Mouse (Mus musculus) heart, adult 2 months (tissue): ENCODE measurements around the gene Gbe1. TPM values are rescaled to one million over a fixed set of nuclear protein-coding genes. Genes with fewer than 3 reads are reported as not detected.

Source experiments
- DNase-seq, 2 experiments: peaks; one replicate each; pipeline ENCODE4 v3.0.0; 2021
- H3K27ac ChIP-seq: fragments of 200-600 bp; 2 replicates; pipeline ENCODE4 v1.8.1; 2022
- H3K27me3 ChIP-seq: fragments of 200-500 bp; 2 replicates; pipeline ENCODE4 v1.6.1; 2012; ENCODE audit warnings: mild to moderate bottlenecking, low read length, inconsistent platforms, mixed read lengths; ENCODE audit not compliant: control insufficient read depth, insufficient read depth
- H3K36me3 ChIP-seq: fragments of 200-500 bp; 2 replicates; pipeline ENCODE4 v1.6.1; 2012; ENCODE audit warnings: low read length, inconsistent platforms; ENCODE audit not compliant: control insufficient read depth, insufficient read depth
- H3K4me1 ChIP-seq: fragments of 200-500 bp; 2 replicates; pipeline ENCODE4 v1.6.1; 2011; ENCODE audit warnings: low read length; ENCODE audit not compliant: control insufficient read depth, insufficient read depth
- H3K4me3 ChIP-seq: fragments of 200-600 bp; 2 replicates; pipeline ENCODE4 v1.8.1; 2022
- H3K79me2 ChIP-seq: fragments of 200-500 bp; replicated peaks from 2 replicates; pipeline ENCODE4 v1.6.1; 2012; ENCODE audit warnings: mild to moderate bottlenecking, inconsistent platforms, low read length, moderate library complexity, mixed read lengths; ENCODE audit not compliant: control insufficient read depth, insufficient read depth
- H3K9ac ChIP-seq: fragments of 200-500 bp; 2 replicates; pipeline ENCODE4 v1.6.1; 2012; ENCODE audit warnings: low read depth, mild to moderate bottlenecking, control low read depth, inconsistent platforms, low read length, mixed read lengths
- CTCF ChIP-seq: fragments of 200-600 bp; IDR thresholded peaks from 2 replicates; pipeline ENCODE4 v1.8.1; 2022; ENCODE audit warnings: antibody characterized with exemption, mild to moderate bottlenecking, moderate library complexity
- EP300 ChIP-seq: fragments of 200-500 bp; IDR thresholded peaks from 2 replicates; pipeline ENCODE4 v1.6.1; 2011; ENCODE audit warnings: low read depth, low read length, control low read depth; ENCODE audit not compliant: insufficient read depth
- POLR2A ChIP-seq: fragments of 200-500 bp; IDR thresholded peaks from 2 replicates; pipeline ENCODE4 v1.6.1; 2011; ENCODE audit warnings: mild to moderate bottlenecking, low read depth, low read length, control low read depth; ENCODE audit not compliant: insufficient read depth
- WGBS: fragments of 180-500 bp; shearing (Covaris S2); methylation state at CpG from one replicate; pipeline ENCODE4 v1.1.7; 2018; 5-methylcytosine and 5-hydroxymethylcytosine counted together
- intact Hi-C: fragments of 180-260 bp; cut with DNase I; formaldehyde crosslinking; loops from one replicate; pipeline ENCODE4 v1.15.1; 2025
- polyA plus RNA-seq: library from polyadenylated mRNA; depleted of rRNA; stranded (reverse); fragments of >200 nt; gene quantifications from 2 replicates; pipeline ENCODE4 v1.2.3, GENCODE M21; 2012
- total RNA-seq, 2 experiments: library from RNA; stranded (reverse); gene quantifications; 2 replicates each; pipeline ENCODE4 v1.2.3; 2021

The Gbe1 gene
- total and polyA plus RNA-seq, 3 experiments: 28.5 to 46.6 (median 43.9) TPM

GRCm38 (mm10) chr16:70330007-70330406, 16.3 kb downstream of the Gbe1 start:
- TF ChIP-seq CTCF (no peak), EP300 (no peak), POLR2A (no peak)
- peaks cover 1% of the 10 kb centered on the region; the same call in 1 of the 2 replicates for H3K4me1 ChIP-seq
- no peaks in the 10 kb centered on the region for H3K79me2 ChIP-seq
- no peaks in the 10 kb centered on the region for H3K27me3 ChIP-seq
- intact Hi-C loops: no loop called here
- no peak overlapping the region for H3K9ac ChIP-seq
- no peak for DNase-seq
- 90% methylated on average over 2 of the region's 2 CpGs for WGBS
- H3K36me3 ChIP-seq: peaks cover 4% of the 10 kb centered on the region
- no peak overlapping the region for H3K4me3 ChIP-seq
- no peak overlapping the region for H3K27ac ChIP-seq

- Histone ChIP-seq H3K4me3 (no peak overlapping the region), H3K27me3 (no peaks in the 10 kb centered on the region), H3K79me2 (no peaks in the 10 kb centered on the region), H3K27ac (no peak overlapping the region), H3K9ac (no peak overlapping the region), H3K36me3 (peaks cover 4% of the 10 kb centered on the region), H3K4me1 (peaks cover 1% of the 10 kb centered on the region; the same call in 1 of the 2 replicates)
- TF ChIP-seq POLR2A (no peak), CTCF (no peak), EP300 (no peak)
- no peak for DNase-seq
- 91% methylated on average over 10 of the region's 10 CpGs for WGBS
- intact Hi-C loops: no loop called here
Measured at GRCm38 (mm10) chr16:70330626-70331275, 17.0 kb downstream of the Gbe1 start.

- Histone ChIP-seq H3K79me2 (peaks cover 2% of the 10 kb centered on the region; the same call in 1 of the 2 replicates), H3K4me3 (no peak overlapping the region), H3K36me3 (no peaks in the 10 kb centered on the region), H3K9ac (no peak overlapping the region), H3K27me3 (no peaks in the 10 kb centered on the region), H3K4me1 (no peaks in the 10 kb centered on the region), H3K27ac (no peak overlapping the region)
- 92% methylated on average over 5 of the region's 5 CpGs for WGBS
- no peak for DNase-seq
- TF ChIP-seq EP300 (no peak), POLR2A (no peak), CTCF (no peak)
- intact Hi-C loops: no loop called here
Measured at GRCm38 (mm10) chr16:70334812-70335211, 21.1 kb downstream of the Gbe1 start.

GRCm38 (mm10) chr16:70335472-70335871, 21.7 kb downstream of the Gbe1 start:
- intact Hi-C loops: no loop called here
- no peak for DNase-seq
- TF ChIP-seq CTCF (no peak), EP300 (no peak), POLR2A (no peak)
- H3K27ac ChIP-seq: no peak overlapping the region
- peaks cover 2% of the 10 kb centered on the region; the same call in 1 of the 2 replicates for H3K79me2 ChIP-seq
- H3K9ac ChIP-seq: no peak overlapping the region
- no peak overlapping the region for H3K4me3 ChIP-seq
- no peaks in the 10 kb centered on the region for H3K36me3 ChIP-seq
- no peaks in the 10 kb centered on the region for H3K27me3 ChIP-seq
- H3K4me1 ChIP-seq: no peaks in the 10 kb centered on the region

GRCm38 (mm10) chr16:70337661-70338060, 23.9 kb downstream of the Gbe1 start:
- Histone ChIP-seq H3K27ac (no peak overlapping the region), H3K4me1 (no peaks in the 10 kb centered on the region), H3K27me3 (no peaks in the 10 kb centered on the region), H3K79me2 (peaks cover 2% of the 10 kb centered on the region; the same call in 1 of the 2 replicates), H3K9ac (no peak overlapping the region), H3K4me3 (no peak overlapping the region), H3K36me3 (no peaks in the 10 kb centered on the region)
- intact Hi-C loops: no loop called here
- WGBS: 89% methylated on average over 3 of the region's 3 CpGs
- no peak for DNase-seq
- no peak for TF ChIP-seq EP300
- TF ChIP-seq POLR2A: no peak
- no peak for TF ChIP-seq CTCF

- Histone ChIP-seq H3K9ac (no peak overlapping the region), H3K27me3 (no peaks in the 10 kb centered on the region), H3K79me2 (no peaks in the 10 kb centered on the region), H3K36me3 (no peaks in the 10 kb centered on the region), H3K4me3 (no peak overlapping the region), H3K27ac (no peak overlapping the region), H3K4me1 (no peaks in the 10 kb centered on the region)
- no peak for DNase-seq
- intact Hi-C loops: no loop called here
- TF ChIP-seq POLR2A (no peak), EP300 (no peak), CTCF (no peak)
- 69% methylated on average over 1 of the region's 1 CpGs for WGBS
Measured at GRCm38 (mm10) chr16:70344496-70344895, 30.7 kb downstream of the Gbe1 start.
